Mouse (Mus musculus): ENCODE results near the gene Ttc23. TPM values are rescaled to one million over a fixed set of nuclear protein-coding genes. Genes with fewer than 3 reads are reported as not detected.

The Ttc23 gene
- total RNA-seq (2021): 10 to 100 TPM; 24.7 to 27.2 TPM
- long read RNA-seq, experiment 1, transcript Ttc23-203 (11 exons, 2,216 nt): major isoform, 5 of 19 reads
- long read RNA-seq, experiment 1, partial matches to known transcripts: 2 of 19 reads
- long read RNA-seq, experiment 1, other reads (novel, unspliced or antisense): 11 of 19 reads
- long read RNA-seq, experiment 2, transcript Ttc23-203 (11 exons, 2,216 nt): major isoform, 6 of 21 reads
- long read RNA-seq, experiment 2, partial matches to known transcripts: 1 of 21 reads
- long read RNA-seq, experiment 2, other reads (novel, unspliced or antisense): 13 of 21 reads

GRCm38 (mm10) chr7:67647277-67647676 is at the start of gene Ttc23:
Gene Ttc23, plus strand, starts transcription at chr7:67647410.
- DNase-seq: no peak

DNA sequence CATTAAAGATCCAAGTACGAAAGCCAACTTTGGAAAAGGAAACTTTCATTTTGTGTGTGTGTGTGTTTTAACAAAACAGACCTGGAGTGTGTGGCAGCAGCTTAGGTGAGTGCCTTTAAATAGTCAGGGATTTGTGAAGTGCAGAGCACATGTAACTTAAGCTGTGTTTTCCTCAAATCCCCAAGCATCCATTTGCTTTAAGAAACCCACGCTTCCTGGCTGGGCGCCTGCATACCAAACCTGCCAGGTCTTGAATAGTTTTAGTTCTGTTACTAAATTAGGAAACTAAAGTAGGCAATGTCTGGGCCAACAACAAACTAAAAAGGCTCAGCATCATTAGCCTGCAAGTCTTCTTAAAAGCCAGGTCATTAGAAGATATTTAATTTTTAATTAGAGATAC is 49.2 kb upstream of the Ttc23 start:
- peak; percentile 78 for DNase-seq

GRCm38 (mm10) chr7:67605114-67605513 is 42.1 kb upstream of the Ttc23 start:
- no peak for DNase-seq

DNA sequence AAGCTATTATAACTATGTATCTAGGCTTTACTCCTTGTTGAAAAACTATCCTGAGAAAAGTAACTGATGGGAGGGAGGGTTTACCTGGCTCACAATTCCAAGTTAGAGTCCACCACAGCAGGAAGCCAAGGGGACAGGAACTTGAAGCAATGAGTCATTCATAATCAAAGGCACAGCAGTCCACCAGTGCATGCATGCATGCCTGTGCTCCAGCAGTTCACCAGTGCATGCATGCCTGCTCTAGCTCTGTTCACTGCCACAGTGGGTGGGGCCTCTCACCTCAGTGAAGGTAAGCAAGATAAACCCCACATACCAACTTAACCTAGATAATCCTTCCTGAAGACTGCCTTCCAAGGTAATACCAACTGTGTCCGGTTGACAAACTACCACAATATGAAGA is 41.0 kb upstream of the Ttc23 start:
- no peak for DNase-seq

GRCm38 (mm10) chr7:67607669-67608347 is 39.4 kb upstream of the Ttc23 start:
- DNase-seq: no peak

DNA sequence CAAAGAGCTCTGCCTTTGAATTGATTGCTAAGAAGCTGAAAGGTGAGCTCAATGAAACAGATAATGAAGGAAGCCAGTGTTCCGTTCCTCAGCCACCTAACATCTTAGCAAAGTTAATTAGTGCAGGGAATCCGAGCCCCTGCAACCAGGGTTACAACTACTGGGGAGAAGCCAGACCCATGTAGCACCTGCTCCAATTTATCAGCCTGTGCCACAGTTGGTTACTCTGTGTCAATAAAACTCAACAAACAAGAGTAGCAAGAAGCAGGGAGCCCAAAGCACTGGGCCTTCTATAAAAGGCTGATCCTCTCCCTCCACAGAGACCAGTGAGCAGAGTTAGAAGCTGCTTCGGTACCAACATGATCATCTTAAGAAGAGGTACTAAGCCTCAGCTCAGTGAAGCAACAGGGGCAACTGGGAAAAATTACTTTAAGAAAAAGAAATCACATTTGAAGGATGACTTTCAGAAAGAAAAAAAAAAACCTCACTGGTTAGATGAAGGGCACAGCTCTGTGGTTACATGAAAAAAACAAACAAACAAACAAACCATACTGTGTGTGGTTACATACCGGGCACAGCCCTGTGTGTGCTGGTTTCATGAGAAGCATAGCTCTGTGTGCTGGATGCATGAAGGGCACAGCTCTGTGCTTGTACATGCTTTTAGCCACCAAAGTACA is 38.7 kb upstream of the Ttc23 start:
- DNase-seq: no peak

GRCm38 (mm10) chr7:67613795-67614463 is 33.3 kb upstream of the Ttc23 start:
- DNase-seq: no peak

GRCm38 (mm10) chr7:67614464-67614861 is 32.7 kb upstream of the Ttc23 start:
- DNase-seq: no peak

DNA sequence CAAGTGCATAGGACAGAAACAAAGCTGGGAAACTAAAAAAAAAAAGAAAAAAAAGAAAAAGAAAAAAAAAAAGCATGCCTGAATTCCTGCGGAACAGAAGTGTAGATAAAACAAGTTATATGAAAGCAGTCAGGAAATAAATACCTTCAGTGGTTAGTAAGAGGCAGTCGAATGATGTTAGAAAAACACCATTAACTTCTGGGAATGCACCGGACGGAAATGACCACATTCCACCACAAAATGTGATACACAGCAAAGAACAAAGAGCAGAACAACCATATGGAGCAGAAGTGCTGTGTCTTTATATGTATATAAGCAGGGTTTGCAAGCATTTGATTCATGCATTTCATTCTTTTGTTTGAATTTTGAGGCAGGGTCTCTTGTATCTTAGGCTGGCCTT is 30.3 kb upstream of the Ttc23 start:
- no peak for DNase-seq

GRCm38 (mm10) chr7:67617646-67618045 is 29.6 kb upstream of the Ttc23 start:
- no peak for DNase-seq

DNA sequence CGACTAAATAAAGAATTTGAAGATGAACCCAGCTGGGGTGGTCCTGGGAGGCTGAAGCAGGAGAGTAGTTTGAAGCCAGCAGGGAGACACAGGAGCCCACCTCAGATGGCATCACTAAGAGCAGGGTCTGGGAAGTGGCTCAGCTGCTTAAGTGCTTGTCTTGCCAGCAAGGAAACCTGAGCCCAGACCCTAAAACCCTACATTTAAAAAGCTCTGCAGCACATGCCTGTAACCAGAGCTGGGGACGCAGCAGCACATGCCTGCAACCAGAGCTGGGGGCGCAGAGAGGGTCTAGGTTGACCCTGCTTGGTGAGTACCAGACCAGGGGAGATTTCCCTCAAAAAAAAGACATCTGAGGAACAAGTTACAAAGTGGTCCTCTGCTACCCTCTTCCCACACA is 28.9 kb upstream of the Ttc23 start:
- DNase-seq: no peak

DNA sequence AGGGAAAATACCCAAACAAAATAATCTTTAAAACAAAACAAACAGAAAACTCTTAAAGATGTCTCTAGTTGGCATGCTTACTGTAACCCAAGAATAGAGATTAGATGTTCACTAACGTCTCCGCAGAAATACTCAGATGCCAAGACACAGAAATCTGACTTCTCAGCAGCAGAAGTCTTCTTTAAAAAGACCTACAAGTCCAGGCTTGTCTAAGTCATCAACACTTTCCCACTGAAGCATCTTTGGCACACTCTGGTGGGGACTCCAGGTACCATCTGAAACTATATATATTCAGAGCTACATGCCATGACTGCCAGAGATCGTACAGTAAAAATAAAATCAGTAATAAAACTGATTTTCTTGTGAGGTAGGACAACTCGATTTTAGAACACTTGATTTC is 27.4 kb upstream of the Ttc23 start:
- DNase-seq: no peak

GRCm38 (mm10) chr7:67622151-67622550 is 25.1 kb upstream of the Ttc23 start:
- DNase-seq: no peak

DNA sequence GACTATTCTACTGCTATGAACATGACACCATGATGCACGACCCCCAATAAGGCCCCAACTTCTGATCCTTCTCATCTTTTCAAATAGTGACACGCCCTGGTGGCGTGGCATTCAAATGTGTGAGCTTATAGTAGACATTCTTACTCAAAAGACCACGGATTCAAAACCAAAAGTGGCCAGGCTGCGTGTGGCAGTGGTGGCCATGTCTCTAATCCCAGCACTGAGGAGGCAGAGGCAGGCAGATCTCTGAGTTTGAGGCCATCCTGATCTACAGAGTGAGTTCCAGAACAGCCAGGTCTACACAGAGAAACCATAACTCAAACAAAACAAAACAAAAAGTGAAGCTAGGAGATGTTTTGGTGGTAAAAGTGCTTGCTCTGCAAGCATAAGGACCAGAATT is 20.5 kb upstream of the Ttc23 start:
- DNase-seq: no peak

DNA sequence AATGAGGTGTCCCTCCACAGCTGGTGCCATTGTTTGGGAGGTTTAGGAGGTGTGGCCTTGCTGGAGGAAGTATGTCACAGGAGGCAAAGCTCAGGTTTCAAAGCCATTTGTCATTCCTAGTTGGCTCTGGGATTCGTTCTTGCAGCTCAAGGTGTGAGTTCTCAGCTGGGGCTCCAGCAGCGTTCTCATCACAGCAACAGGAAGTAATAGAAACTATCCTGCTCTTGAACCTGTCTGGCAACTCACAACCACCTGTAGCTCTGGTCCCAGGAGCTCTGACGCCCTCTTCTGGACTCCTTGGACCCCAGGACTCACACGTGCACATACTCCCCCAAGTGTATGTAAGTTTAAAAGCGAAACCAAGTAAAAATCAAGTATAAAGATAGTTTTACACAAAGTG is 17.5 kb upstream of the Ttc23 start:
- no peak for DNase-seq

DNA sequence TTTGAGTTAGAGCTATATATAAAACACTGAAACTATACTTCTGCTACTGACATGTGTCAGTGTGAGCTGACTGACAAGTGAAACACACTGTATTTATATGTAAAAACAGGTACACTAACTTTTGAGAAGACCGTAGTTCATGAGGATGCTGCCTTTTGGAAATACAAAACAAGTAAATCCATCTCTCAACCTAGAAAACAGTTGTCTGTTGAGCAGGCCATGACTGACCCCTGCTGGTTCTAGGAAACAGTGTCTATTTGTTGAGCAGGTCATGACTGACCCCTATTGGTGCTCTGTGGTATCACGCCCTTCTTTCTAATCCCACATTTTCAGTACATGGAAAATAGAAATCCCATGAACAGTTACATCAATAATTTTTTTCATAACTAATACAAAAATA is 16.4 kb upstream of the Ttc23 start:
- DNase-seq: peak; percentile 69

DNA sequence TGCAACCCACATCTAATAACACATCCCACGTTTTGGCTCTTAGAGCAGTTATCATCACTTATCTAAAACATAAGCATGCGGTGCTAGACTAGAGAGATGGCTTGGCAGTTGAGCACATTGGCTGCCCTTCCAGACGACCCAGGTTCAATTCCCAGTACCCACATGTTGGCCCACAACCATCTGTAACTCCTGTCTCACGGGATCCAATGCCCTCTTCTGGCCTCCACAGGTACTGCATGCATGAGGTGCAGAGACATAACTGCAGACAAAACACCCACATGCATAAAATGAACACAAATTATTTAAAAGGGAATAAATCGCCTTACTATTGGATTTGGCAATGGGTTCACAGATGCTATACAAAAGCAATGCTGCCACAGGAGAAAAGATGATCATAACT is 14.8 kb upstream of the Ttc23 start:
- DNase-seq: no peak

- no peak for DNase-seq
Measured at GRCm38 (mm10) chr7:67634210-67634609, 13.0 kb upstream of the Ttc23 start.

- DNase-seq: no peak
Measured at GRCm38 (mm10) chr7:67636161-67636560, 11.0 kb upstream of the Ttc23 start.

- DNase-seq: no peak
Measured at GRCm38 (mm10) chr7:67639006-67639405, 8.2 kb upstream of the Ttc23 start.

DNA sequence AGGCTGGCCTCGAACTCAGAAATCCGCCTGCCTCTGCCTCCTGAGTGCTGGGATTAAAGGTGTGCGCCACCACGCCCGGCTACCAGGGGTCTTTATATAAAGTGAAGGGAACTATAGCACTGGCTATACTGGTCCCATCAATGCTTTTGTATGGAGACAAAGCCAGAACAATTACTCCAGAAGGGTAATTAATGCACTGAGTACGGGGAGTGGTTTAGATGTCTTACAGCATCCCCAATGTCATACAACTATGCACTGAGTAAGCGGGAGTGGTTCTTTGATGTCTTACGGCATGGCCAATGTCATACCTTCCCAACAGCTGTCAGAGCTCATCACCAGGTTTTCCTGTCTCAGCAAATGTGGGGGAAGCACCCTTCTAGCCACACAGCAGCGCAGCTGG is 4.3 kb upstream of the Ttc23 start:
- no peak for DNase-seq

GRCm38 (mm10) chr7:67644291-67644690 is 2.9 kb upstream of the Ttc23 start:
- no peak for DNase-seq
